Mouse (Mus musculus): ENCODE results near the gene Smarca2.

The Smarca2 gene

DNA sequence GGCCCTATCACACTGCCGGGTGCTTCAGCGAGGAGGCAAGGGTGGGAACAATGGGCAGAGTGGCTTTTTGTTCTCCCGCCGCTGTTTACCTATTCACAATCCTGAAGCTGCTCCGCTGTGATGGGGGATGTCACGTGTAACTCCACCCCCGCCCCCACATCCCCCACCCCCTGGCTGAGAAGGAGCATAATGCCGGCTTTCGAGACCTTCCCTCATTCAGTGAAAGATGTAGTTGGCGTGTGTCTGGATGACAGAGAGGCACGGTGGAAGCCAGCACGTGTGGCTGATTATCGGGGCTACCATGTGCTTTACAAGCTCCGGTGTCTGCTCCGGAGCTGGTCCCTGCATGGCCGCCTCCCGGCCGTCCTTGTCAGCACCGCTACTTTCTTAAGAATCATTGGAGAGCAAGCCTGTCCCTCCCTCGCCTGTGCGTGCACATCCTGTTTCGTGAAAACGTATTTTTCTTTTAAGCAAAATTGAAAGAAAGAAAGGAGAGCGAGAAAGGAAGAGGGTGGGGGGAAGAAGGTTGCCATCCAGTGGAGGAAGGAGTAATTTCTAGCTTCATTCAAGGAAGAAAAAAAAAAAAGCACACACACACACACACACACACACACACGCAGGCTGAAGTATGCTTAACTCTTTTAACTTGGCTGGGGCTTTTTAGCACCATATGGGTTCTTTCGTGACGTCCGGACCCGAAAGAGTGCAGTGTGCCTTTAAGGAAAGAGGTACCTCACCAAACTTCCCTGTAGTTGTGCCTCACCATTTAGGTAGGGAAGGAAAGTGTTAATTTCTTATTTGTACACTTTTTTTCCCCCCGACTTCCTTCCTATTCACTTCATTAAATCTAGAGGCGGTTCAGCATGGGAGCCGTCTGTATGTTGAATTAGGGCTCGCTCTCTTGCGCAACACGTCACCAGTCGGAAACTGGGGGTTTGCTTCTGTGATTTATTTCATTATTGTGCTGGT is 143.0 kb downstream of the Smarca2 start:
- peak; percentile 89 for DNase-seq (ENCODE audit: low read depth, low spot score)

DNA sequence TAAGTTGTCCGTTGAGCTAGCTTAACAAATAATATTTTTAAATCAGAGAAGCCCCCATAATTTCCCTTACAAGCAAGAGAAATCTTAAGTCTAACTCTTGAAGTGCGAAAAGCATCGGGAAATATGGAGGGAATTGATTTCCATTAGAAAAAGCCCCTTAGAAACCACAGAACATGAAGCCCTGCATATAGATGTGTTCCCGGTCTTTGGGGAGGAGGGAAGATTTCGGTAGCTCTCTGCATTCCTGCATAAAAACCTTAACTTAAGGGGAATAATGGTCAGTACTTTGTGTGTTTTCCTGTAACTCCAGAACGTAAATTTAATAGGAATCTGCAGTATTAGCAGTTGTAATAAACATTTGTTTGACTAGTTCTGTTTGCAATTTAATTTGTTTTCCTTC is 143.8 kb downstream of the Smarca2 start:
- no peak for DNase-seq (ENCODE audit: low read depth, low spot score)

DNA sequence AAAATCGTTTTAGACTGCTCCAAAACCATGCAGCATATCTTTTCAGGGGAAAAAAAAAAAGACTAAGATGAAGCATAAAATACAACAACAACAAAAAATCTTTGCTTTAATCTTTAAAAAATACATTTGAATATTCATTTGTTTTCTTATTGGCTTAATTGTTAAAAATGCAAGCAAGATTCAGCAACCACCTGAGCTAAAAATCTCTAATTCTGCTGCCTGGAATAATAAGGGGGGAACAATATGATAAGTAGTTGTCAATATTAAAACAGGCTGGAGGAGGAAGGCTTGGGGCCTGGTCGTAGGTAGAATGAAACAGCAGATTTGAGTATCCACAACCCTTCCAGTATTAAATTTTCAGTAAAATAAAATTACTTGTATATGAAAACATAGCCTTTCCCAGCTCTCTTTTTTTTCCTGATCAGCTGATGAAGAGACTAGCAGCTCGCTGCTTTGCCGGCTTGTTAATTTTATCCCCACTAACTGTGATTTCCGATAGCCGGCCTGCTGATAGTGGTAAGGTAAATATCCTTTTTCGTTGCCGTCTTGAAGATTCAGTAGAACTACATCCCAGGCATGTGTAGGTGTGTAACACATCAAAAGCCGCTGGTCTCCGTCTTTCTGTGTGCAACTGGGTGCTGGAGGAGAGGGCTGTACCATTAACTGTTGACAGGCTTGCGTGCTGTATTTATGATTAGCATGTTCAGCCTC is 144.7 kb downstream of the Smarca2 start:
- no peak for DNase-seq (ENCODE audit: low read depth, low spot score)

DNA sequence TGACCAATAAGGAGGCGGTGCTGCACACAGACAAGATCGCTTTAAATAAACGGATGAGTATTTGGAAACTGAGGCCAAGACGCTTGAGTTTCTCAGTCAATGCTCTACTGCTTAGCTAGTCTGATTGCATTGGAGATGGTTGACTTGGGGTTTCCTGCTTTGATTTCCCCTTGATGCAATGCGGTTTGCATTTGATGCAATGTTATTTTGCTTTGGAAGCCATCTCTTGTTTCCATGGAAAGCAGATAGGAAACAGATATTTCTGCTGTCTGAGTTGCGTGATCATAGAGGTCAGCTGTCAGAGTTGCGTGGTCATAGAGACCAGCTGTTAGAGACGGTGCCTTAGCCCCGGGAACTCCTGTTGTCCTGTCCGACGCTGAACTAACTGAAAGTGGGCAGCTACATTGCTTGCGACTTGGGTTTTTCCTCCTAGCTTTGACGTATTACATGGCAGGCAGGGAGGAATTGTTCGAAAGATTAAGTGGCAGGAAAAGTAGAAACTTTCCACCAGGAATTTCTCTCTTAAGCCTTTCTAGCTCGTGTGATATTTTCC is 147.8 kb downstream of the Smarca2 start:
- DNase-seq (ENCODE audit: low read depth, low spot score): no peak

DNA sequence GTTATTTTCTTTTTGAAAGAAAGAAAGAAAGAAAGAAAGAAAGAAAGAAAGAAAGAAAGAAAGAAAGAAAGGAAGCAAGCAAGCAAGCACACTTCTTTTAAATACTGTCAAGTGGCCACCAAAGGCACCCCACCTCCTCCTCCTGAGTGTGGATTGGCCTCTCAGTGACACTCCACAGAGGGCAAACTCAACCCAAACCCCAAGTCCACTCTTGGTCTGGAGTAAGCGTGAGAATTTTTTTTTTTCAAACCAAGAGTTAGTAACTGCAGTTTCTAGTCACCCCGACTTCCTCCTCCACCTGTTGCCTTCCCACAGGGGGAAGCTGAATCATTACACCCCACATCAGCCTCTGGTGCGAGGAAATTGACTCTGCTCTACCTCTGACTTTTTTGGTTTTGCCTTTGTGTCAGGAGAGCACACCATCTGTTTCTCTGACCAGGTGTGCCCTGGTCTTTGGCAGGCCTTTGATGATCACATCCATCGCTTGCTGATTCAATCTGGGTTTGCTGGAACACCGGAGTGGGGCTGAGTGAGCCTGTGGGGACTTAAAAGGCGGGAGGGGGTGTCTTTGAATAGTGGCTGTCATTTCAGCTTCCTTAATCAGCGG is 148.5 kb downstream of the Smarca2 start:
- DNase-seq (ENCODE audit: low read depth, low spot score): no peak

DNA sequence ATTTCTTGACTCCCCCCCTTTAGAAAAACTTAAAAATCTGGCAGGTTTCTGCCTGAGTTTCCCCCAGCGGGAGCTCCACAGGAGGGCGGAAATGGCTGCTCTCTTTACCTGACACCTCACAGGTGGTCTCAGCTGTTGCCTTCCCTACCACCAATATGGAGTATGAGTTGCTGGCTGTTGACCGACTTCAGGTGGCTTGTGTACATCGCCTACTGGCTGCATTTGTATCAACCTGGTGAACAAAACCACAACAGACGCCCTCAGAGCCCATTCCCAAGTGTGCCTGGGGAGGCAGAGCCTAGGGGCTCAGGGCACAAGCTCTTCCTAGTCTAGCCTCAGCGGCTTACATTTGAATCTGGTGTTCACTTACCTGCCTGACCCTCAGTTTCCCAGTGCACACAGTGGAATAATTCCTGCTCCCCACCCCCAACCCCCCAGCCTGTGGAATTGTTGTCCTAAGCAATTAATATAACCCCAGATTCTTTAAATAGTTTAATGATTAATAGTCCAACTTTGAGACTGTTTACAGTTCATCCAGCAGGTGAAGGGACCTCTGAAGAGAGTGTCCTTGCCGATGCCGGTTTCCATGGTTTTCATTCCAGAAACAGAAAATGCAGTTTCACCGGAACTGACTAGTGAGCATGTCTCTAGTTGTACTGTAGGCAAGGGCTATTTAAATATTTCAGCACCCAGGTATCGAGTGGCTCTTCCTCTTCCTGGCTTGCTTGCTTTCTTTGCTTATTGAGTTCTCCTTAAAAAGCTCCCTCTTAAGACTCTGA is 149.4 kb downstream of the Smarca2 start:
- DNase-seq (ENCODE audit: low read depth, low spot score): no peak

DNA sequence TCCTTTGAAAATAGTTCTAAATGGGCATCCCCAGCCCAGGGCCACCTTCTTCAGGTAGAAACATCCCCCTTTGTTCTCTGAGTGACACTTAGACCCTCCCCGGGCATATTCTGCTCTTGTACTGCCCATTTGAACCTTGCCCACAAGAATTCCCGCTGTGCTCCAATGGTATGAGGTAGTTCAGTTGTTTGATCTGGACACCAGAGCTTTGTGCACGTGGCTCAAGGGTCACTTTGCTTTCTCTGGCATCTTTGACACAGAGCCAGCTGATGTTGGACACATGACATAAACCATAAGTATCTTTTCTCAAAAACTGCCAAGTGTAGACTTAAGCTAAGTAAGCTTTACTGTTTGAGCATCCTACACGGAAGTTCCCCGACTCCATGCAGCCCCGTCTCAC is 151.1 kb downstream of the Smarca2 start:
- DNase-seq (ENCODE audit: low read depth, low spot score): no peak

DNA sequence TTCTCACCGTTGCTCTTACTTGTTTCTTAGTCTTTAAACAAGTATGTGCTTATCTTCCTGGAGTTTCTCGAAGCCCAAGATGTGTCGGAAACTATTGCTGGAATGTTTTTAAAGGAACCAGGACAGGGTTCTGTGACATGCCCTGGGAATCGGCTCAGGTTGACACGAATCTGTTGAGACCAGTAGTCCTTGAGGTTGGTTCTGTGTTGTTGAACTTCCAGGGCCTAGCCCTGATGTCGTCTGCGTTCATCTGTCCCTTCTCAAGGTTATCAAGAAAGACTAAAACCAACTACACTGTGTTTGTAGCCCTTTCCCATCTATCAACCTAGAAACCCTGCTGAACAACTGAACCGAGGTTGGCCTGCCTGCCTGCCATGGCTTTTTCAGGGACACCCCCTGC is 151.5 kb downstream of the Smarca2 start:
- no peak for DNase-seq (ENCODE audit: low read depth, low spot score)

DNA sequence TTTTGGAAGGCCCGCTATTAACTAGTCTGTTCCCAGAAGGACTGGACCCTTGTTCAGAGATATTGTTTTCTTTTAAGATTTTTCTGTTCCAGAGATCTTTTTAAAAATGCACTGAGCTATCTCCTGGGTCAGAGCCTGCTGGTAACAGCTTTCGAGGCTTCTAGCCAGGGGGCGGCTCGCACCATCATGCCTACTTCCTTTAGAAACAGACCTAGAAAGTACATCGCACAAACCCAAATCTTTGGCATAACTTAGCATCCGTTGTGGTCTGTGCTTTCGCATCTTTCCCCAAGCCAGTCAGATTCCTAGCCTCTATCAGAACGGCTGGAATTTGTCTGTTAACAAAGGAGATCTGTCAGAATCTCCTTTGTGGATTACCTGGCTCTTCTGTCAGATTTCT is 153.3 kb downstream of the Smarca2 start:
- no peak for DNase-seq (ENCODE audit: low read depth, low spot score)

DNA sequence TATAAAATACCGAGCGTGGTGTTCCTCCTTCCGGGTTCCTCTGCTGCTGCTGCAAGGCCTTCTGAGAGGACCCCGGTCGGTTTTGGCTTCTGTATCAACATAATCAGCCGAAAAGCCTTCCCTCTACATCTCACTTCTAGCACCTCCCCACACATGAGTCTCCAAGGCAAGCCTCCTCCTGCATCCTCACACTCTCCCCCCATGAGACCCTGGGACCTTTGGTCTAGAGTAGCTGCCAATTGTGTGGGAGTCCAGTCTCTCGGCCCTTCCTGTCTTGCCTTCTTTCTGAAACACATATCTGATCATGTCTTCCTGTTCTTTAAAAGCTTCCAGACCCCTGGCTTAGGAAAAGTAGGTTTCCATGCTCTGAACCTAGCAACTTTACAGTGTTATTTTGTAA is 153.8 kb downstream of the Smarca2 start:
- no peak for DNase-seq (ENCODE audit: low read depth, low spot score)

DNA sequence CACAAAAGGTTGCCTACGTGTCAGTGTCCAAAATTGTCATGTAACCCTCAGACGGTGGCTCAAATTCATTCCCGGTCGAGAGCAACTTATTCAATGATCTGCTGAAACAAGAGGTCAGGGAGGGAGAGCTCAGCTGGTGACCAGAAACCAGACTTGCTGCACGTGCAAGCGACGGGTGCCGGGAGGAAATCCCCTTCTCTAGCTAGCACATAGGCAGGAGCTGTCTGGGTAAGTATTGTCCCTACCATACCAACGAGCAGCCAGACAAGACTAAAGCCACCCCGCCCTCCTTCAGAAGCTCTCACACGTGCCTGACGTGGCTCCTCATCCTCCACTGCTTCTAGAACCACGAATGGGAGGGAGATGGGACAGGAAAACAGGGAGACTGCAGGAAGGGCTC is 154.4 kb downstream of the Smarca2 start:
- no peak for DNase-seq (ENCODE audit: low read depth, low spot score)

DNA sequence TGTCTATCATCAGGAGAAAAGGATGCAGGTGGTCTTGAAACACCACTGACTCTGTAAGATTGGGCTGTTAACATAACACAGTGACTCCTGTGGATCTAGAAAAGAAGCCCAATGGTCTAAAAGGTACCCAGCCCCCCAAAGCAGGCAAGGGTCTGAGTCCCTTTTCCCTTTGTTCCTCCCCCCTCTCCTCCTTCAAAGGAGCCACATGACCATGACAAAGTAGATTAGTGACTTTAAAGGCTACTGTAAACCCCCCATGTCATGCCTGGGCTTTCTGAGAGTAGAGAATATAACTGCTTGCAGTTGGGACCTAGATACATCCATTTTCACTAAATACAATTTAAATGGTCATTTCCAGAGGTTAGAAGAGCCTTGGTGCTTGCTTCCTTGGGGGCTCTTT is 156.4 kb downstream of the Smarca2 start:
- no peak for DNase-seq (ENCODE audit: low read depth, low spot score)

DNA sequence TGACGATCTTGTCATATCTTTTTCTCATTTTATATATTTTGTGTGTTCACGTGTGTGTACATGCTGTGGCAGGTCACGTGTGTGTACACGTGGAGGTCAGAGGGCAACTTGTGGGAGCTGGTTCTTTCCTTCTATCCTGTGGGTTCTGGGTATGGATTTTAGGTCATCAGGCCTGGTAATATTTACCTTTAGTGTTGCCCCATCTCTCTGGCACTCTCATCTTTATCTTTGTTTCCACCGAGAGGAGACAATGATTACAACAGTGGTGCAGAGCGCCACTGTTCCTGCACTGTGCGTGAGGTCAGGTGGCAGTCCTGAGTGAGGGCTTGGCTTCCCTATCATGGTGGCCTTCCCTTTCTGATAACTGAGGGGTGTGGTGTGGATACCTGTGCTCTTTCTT is 160.6 kb downstream of the Smarca2 start:
- no peak for DNase-seq (ENCODE audit: low read depth, low spot score)

DNA sequence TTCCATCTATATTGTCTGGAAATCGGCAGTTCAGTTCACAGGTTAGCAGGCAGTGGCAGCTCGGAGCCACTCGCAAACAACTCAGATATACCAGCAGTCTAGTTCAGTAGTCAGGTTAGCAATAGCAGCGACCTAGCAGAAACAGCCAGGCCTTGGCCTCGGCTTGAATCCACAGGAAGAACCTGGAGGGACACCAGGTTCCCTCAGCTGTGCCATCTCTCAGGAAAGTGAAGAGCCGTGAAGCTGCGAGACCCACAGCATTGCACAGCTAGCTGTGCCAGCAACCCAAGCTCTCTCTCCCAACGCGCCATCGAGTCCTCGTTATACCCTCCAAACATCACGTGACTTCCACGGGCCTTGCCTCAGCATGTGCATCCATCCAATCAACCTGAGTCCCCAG is 162.6 kb downstream of the Smarca2 start:
- DNase-seq (ENCODE audit: low read depth, low spot score): no peak

DNA sequence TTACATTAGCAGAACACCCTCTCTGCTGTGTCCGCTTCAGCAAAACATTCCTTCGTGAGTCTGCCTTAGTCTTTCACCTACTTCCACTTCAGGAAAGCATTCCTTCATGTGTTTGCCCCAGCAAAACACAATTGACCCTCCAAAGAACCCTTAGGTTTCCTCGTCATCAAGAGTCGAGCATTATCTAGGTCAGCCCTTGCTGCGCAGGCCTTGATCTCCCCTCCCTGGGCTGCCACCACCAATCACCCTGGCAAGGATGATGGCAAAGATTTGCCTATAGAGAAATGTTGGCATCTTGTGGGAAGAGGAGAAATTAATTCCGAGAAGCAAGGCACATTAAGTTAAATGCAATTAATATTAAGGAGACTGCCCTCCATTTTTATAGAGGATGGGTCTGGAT is 163.1 kb downstream of the Smarca2 start:
- no peak for DNase-seq (ENCODE audit: low read depth, low spot score)

DNA sequence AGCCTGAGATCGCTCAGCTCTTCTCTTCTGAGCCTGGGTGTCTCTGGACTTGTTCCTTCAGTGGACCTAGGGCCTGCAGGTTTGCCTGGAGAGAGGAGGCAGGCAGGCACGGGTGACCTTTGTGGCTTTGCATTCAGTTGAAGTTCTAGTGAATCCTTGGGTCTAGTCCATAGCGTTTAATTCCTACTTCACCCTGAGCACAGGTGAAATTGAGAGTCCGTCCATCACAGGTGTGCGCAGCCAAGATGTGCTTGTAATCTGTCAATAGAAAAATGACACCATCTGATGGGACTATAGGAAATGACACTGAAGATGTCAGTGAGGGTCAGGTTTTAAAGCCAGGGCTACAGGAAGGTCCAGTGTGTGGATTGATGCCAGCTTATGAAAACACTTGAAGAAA is 164.0 kb downstream of the Smarca2 start:
- DNase-seq (ENCODE audit: low read depth, low spot score): no peak

DNA sequence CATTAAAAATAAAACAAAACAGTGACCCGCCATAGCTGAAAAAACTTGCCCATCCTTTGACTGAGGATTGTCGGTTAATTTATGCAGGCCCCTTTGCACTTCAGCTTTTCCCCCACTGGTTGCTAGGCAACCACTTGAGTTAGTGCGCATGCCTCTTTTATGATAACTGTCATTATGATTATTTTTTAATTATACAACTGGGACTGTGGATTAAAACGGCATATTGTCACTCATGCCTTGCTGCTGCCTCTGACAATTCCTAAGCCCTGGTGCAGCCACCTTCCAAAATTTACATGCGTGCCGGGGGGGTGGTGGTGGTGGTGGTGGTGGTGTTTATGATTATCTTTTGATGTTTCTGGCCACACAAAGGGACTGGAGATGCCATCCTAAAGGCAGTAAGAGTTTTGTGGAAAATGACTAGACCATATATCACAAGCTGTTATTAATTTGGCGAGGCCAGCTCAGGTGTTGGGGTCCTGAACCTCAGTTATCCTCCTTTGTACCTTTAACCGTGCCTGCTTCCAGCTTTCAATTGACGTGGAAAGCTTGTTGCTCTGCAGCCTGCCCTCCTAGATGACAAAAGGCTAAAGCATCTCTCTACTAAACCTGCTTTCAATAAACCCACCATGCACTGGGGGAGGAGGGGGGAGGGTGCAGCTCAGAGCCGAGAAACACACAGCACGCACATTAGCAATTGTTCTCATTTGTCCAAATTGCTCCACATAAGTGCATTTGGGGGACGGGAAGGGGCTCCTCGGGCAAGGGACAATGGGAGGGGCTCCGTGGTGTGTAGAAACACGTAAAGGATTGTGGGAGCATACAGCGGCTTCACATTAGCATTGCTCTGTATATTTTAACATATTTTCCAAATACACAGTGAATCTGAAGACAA is 165.0 kb downstream of the Smarca2 start:
- no peak for DNase-seq (ENCODE audit: low read depth, low spot score)

DNA sequence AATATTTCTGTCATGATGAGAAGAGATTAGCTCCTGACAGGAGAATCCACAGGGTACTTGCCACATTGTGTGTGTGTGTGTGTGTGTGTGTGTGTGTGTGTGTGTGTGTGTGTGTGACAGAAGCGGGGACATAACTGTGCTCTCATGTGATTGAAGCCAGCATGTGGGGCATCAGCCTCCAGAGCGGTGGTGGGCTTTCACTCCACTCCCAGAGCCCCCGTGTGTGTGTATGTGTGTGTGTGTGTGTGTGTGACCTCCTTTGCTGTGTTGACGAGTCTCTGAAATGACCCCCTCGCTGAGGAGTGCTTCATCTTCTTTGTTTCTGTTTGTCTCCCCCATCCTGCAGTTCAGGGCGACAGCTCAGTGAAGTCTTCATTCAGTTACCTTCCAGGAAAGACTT is 165.7 kb downstream of the Smarca2 start:
- DNase-seq (ENCODE audit: low read depth, low spot score): no peak

DNA sequence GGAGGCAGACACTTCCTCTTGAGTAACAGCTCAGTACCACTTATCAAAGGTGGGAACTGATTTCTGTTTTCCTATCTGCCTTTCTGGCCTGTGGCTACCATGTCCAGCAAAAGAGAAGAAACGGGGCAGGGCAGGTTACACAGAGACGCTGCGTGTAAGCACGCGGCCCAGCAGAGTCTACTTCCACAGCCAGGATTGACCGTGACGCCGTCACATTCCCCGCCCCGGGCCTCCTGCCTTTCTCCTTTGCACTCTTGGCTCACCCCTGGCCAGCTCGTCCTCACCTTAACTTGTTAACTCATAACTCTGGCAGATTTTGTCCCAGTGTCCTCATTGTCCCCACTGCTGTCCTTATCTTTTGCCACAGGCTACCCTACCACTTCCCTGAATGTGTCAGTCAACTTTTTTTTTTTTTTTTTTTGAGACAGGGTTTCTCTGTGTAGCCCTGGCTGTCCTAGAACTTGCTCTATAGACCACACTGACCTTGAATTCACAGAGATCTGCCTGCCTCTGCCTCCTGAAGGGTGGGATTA is 167.3 kb downstream of the Smarca2 start:
- DNase-seq (ENCODE audit: low read depth, low spot score): no peak

All from brain, embryonic 18.5 days (tissue).